ENCODE assay signal across 9 mouse cellular contexts in genomic region chr16:14292205-14293199, GRCm38 (mm10). TPM values are rescaled to one million over a fixed set of nuclear protein-coding genes. Genes with fewer than 3 reads are reported as not detected.
A peak's percentile ranks its signal among the peaks of the same experiment; 100 is the strongest.
DNase-seq lines count a peak whose midpoint lies in the region; ATAC-seq and TF ChIP-seq lines count a peak whose summit lies in the region.
"Had no signal": no experiment of that assay in that cellular context is flagged by ENCODE, and none has a peak within 500 bp of the region (broad histone marks: within the 10 kb centered on the region; RNA-seq: fewer than 3 reads in every experiment).

No protein-coding gene starts in this region.

- DNase-seq in heart, adult 11 months: peak; percentile 90
- no peak for DNase-seq in heart, postnatal 25 days (ENCODE audit: low spot score)
- DNase-seq in adrenal gland, postnatal 36 days: peak; percentile 45 to 48
- DNase-seq in limb, embryonic 14.5 days (ENCODE audit: low spot score): peak; percentile 28
- no peak for DNase-seq in adipocyte (ENCODE audit: low spot score)

- no peak overlapping the region for H3K27ac ChIP-seq in heart, embryonic 14.5 days (replicated peaks in 1 of 2; ENCODE audit: control insufficient read depth in 1 of 2, insufficient read depth in 1 of 2, low read depth in 2 of 2, low read length in 2 of 2)
- H3K27ac ChIP-seq in limb, embryonic 14.5 days (replicated peaks; ENCODE audit: low read depth, low read length): no peak overlapping the region
- no peak overlapping the region for H3K27ac ChIP-seq in neural tube, embryonic 14.5 days (ENCODE audit: low read depth, low read length)

- no peak for ATAC-seq in heart, embryonic 14.5 days (ENCODE audit: insufficient number of reproducible peaks, insufficient read depth, low FRiP score, low read depth)
- ATAC-seq in limb, embryonic 14.5 days (ENCODE audit: low FRiP score, low read depth): peak; percentile 47
- ATAC-seq in neural tube, embryonic 14.5 days (ENCODE audit: low read depth): peak; percentile 25; the same call in 1 of the 2 replicates
- ATAC-seq in megakaryocyte progenitor cell, adult 5-6 weeks (replicated peaks; ENCODE audit: poor library complexity): no peak; the same call in 1 of the 2 replicates

- H3K36me3 ChIP-seq in heart, embryonic 14.5 days (ENCODE audit: control insufficient read depth, insufficient read depth, low read length): no peaks in the 10 kb centered on the region
- peaks cover 6% of the 10 kb centered on the region for H3K36me3 ChIP-seq in limb, embryonic 14.5 days (ENCODE audit: control insufficient read depth, insufficient read depth, low read length)
- H3K36me3 ChIP-seq in neural tube, embryonic 14.5 days (ENCODE audit: control insufficient read depth, insufficient read depth, low read length): no peaks in the 10 kb centered on the region

- H3K9ac ChIP-seq in heart, embryonic 14.5 days (ENCODE audit: low read length): peak overlapping the region; percentile 12; the same call in 1 of the 2 replicates
- H3K9ac ChIP-seq in limb, embryonic 14.5 days (ENCODE audit: low read depth, low read length, severe bottlenecking): peak overlapping the region; percentile 50
- H3K9ac ChIP-seq in neural tube, embryonic 14.5 days (replicated peaks; ENCODE audit: low read depth, low read length): peak overlapping the region; percentile 34; the same call in 1 of the 2 replicates

- no peak for TF ChIP-seq POLR2A in limb, embryonic 14.5 days (IDR thresholded peaks at IDR 0.05; ENCODE audit: borderline replicate concordance, extremely low read depth, insufficient read depth, insufficient read length)

- H3K27me3 ChIP-seq in heart, embryonic 14.5 days (ENCODE audit: control insufficient read depth, insufficient read depth, low read length): peaks cover 76% of the 10 kb centered on the region
- no peaks in the 10 kb centered on the region for H3K27me3 ChIP-seq in limb, embryonic 14.5 days (ENCODE audit: control insufficient read depth, insufficient read depth, low read length)
- H3K27me3 ChIP-seq in neural tube, embryonic 14.5 days (ENCODE audit: control insufficient read depth, insufficient read depth, low read length): no peaks in the 10 kb centered on the region

- H3K9me3 ChIP-seq in heart, embryonic 14.5 days (ENCODE audit: control insufficient read depth, low read length): no peaks in the 10 kb centered on the region
- no peaks in the 10 kb centered on the region for H3K9me3 ChIP-seq in limb, embryonic 14.5 days (ENCODE audit: control insufficient read depth, low read length)
- no peaks in the 10 kb centered on the region for H3K9me3 ChIP-seq in neural tube, embryonic 14.5 days (ENCODE audit: control insufficient read depth, low read length)
- H3K9me3 ChIP-seq: G1E had no signal

- peak overlapping the region; percentile 14 to 29 for H3K4me3 ChIP-seq in heart, embryonic 14.5 days (ENCODE audit: control insufficient read depth in 1 of 2, insufficient read depth in 1 of 2, low read depth in 1 of 2, low read length in 2 of 2)
- peak overlapping the region; percentile 31 for H3K4me3 ChIP-seq in limb, embryonic 14.5 days (replicated peaks; ENCODE audit: low read length)
- peak overlapping the region; percentile 21; the same call in 1 of the 2 replicates for H3K4me3 ChIP-seq in neural tube, embryonic 14.5 days (ENCODE audit: low read depth, low read length)

- WGBS in heart, embryonic 14.5 days: 10% methylated on average over 31 of the region's 31 CpGs
- WGBS in limb, embryonic 14.5 days: 7% methylated on average over 30 of the region's 31 CpGs
- 10% methylated on average over 31 of the region's 31 CpGs for WGBS in neural tube, embryonic 14.5 days

- intact Hi-C loops in heart, postnatal 25 days (cut with DNase I): no loop called here

- peak overlapping the region; percentile 60 for H3K4me2 ChIP-seq in heart, embryonic 14.5 days (ENCODE audit: low read length)
- H3K4me2 ChIP-seq in limb, embryonic 14.5 days (replicated peaks; ENCODE audit: low read depth, low read length, severe bottlenecking): peak overlapping the region; percentile 62
- peak overlapping the region; percentile 50 for H3K4me2 ChIP-seq in neural tube, embryonic 14.5 days (ENCODE audit: low read depth, low read length)

- H3K4me1 ChIP-seq in heart, embryonic 14.5 days (ENCODE audit: control insufficient read depth in 2 of 2, insufficient read depth in 2 of 2, low read length in 2 of 2): peaks cover 9 to 18% of the 10 kb centered on the region in 2 experiments
- peaks cover 11% of the 10 kb centered on the region for H3K4me1 ChIP-seq in limb, embryonic 14.5 days (ENCODE audit: control insufficient read depth, insufficient read depth, low read length)
- H3K4me1 ChIP-seq in neural tube, embryonic 14.5 days (ENCODE audit: control insufficient read depth, insufficient read depth, low read length): 0 out of 2 replicates have a peak, but pooled peaks cover 3% of the 10 kb centered on the region

RNA-seq across cellular contexts. Expression of gene Myh11, which starts 1.3 kb away (rescaled TPM):
- total RNA-seq in heart, postnatal 25 days (2021): 10 to 100 TPM; 19.5 to 30.0 TPM
- 1 to 10 TPM; 4.4 to 6.9 TPM for total RNA-seq in adrenal gland, postnatal 36 days (2021)
- polyA plus RNA-seq in heart, embryonic 14.5 days (2014; fragmentation: Nextera tagmentation; extraction: Ambion mirVana): 0.57 and 1.9 TPM in 2 replicates
- 0.86 and 1.2 TPM in 2 replicates for polyA plus RNA-seq in limb, embryonic 14.5 days (2012; rRNA removed)
- 0.87 and 1.5 TPM in 2 replicates for polyA plus RNA-seq in limb, embryonic 14.5 days (2014; fragmentation: Nextera tagmentation; extraction: Ambion mirVana)
- 0.09 and 0.45 TPM in 2 replicates for polyA plus RNA-seq in neural tube, embryonic 14.5 days (2014; fragmentation: Nextera tagmentation; extraction: Ambion mirVana)
- not detected in 2 replicates for total RNA-seq in megakaryocyte progenitor cell, adult 5-6 weeks (2015)
- 0.04 and 0.07 TPM in 2 replicates for total RNA-seq in megakaryocyte progenitor cell, adult 5-6 weeks (2017)

RNA-seq across cellular contexts. Expression of gene Fopnl, which starts 24.7 kb away (rescaled TPM):
- 10 to 100 TPM; 60.0 to 63.6 TPM for total RNA-seq in heart, postnatal 25 days (2021)
- 10 to 100 TPM; 51.8 to 63.2 TPM for total RNA-seq in adrenal gland, postnatal 36 days (2021)
- 123 and 131 TPM in 2 replicates for polyA plus RNA-seq in heart, embryonic 14.5 days (2014; fragmentation: Nextera tagmentation; extraction: Ambion mirVana)
- polyA plus RNA-seq in limb, embryonic 14.5 days (2012; rRNA removed): 65.2 and 79.4 TPM in 2 replicates
- polyA plus RNA-seq in limb, embryonic 14.5 days (2014; fragmentation: Nextera tagmentation; extraction: Ambion mirVana): 143 and 161 TPM in 2 replicates
- polyA plus RNA-seq in neural tube, embryonic 14.5 days (2014; fragmentation: Nextera tagmentation; extraction: Ambion mirVana): 219 and 230 TPM in 2 replicates
- 65.4 and 85.3 TPM in 2 replicates for total RNA-seq in megakaryocyte progenitor cell, adult 5-6 weeks (2015)
- total RNA-seq in megakaryocyte progenitor cell, adult 5-6 weeks (2017): 33.9 and 35.0 TPM in 2 replicates

Comparison
In these comparisons a context has a peak if more than half of its experiments do, and no peak if none do; other contexts are left out.
1. DNase-seq: peak in heart, adult 11 months (single experiment), adrenal gland, postnatal 36 days (2 of 2) and limb, embryonic 14.5 days (single experiment); none in heart, postnatal 25 days (single experiment) and adipocyte (single experiment).
2. ATAC-seq: peak in limb, embryonic 14.5 days (single experiment) and neural tube, embryonic 14.5 days (single experiment); none in heart, embryonic 14.5 days (single experiment) and megakaryocyte progenitor cell, adult 5-6 weeks (single experiment).
3. RNA of gene Myh11, which starts 1.3 kb away (total RNA-seq): 19.5 to 30.0 TPM in heart, postnatal 25 days and 4.4 to 6.9 TPM in adrenal gland, postnatal 36 days; 0.04 to 0.07 TPM in megakaryocyte progenitor cell, adult 5-6 weeks; every median in the first group is over 4 times any median in the second.
4. Peak in every context shown above with its lines, with median percentiles within 50 percentile points of each other: H3K4me2 ChIP-seq, H3K4me3 ChIP-seq and H3K9ac ChIP-seq.